Mouse (Mus musculus): ENCODE data around the gene Kmt2a. TPM values are rescaled to one million over a fixed set of nuclear protein-coding genes. Genes with fewer than 3 reads are reported as not detected.

The Kmt2a gene
- polyA plus RNA-seq (2021): 22.2 TPM

GRCm38 (mm10) chr9:44881221-44881871 lies at the start of gene Kmt2a:
Gene Kmt2a, minus strand, starts transcription at chr9:44881296.
- POLR2A ChIA-PET: interaction anchor here (0.6 to 1.9 kb wide), 6 partner anchors 11 to 104 kb away, joined by 3 to 9 read pairs (median 4); no protein-coding TSS in a partner anchor
- peak; percentile 58 for ATAC-seq
- DNase-seq (ENCODE audit: low read depth, low spot score): peak; percentile 86

GRCm38 (mm10) chr9:44921543-44921942 lies 40.4 kb upstream of the Kmt2a start:
- in situ Hi-C loops (cut with MboI; ENCODE audit: low pct_unique_long_range_greater_than_20kb): no loop called here
- peak; percentile 51 for TF ChIP-seq CTCF (IDR thresholded peaks at IDR 0.05)
- CTCF ChIA-PET: interaction anchor here (0.8 to 1.6 kb wide), 4 partner anchors 19 to 89 kb away, joined by 3 to 4 read pairs (median 4); no protein-coding TSS in a partner anchor
- DNase-seq (ENCODE audit: low read depth, low spot score): no peak
- no peaks in the 10 kb centered on the region for H3K27me3 ChIP-seq
- POLR2A ChIA-PET: interaction anchor here (1.3 kb wide), 1 partner anchor 36 kb away, joined by 3 read pairs; no protein-coding TSS in a partner anchor
- no peak for ATAC-seq

More at GRCm38 (mm10) chr9:44881221-44881871, at the start of gene Kmt2a:
- no peak for TF ChIP-seq CTCF (IDR thresholded peaks at IDR 0.05)
- in situ Hi-C loops (cut with MboI; ENCODE audit: low pct_unique_long_range_greater_than_20kb): no loop called here
- CTCF ChIA-PET: interaction anchor here (1.0 kb wide), 1 partner anchor 39 kb away, joined by 4 read pairs; the partner anchor contains the start of gene Atp5l
- no peaks in the 10 kb centered on the region for H3K27me3 ChIP-seq

- CTCF ChIA-PET: interaction anchor here (0.8 to 1.6 kb wide), 6 partner anchors 10 to 85 kb away, joined by 3 to 4 read pairs (median 3); no protein-coding TSS in a partner anchor
- H3K27me3 ChIP-seq: no peaks in the 10 kb centered on the region
- DNase-seq (ENCODE audit: low read depth, low spot score) (no peak), ATAC-seq (peak; percentile 68)
- POLR2A ChIA-PET: interaction anchor here (1.3 to 1.4 kb wide), 2 partner anchors 14 to 35 kb away, joined by 3 to 4 read pairs; no protein-coding TSS in a partner anchor
- no peak for TF ChIP-seq CTCF (IDR thresholded peaks at IDR 0.05)
- in situ Hi-C loops (cut with MboI; ENCODE audit: low pct_unique_long_range_greater_than_20kb): no loop called here
These were observed 40.0 kb upstream of the Kmt2a start for GRCm38 (mm10) chr9:44921123-44921468.

GRCm38 (mm10) chr9:44920374-44921122 lies 39.5 kb upstream of the Kmt2a start, which contains the start of gene Atp5l:
Gene Atp5l, minus strand, starts transcription at chr9:44920742.
- TF ChIP-seq CTCF (IDR thresholded peaks at IDR 0.05): no peak
- ATAC-seq (peak; percentile 48), DNase-seq (ENCODE audit: low read depth, low spot score) (peak; percentile 96)
- no peaks in the 10 kb centered on the region for H3K27me3 ChIP-seq
- in situ Hi-C loops (cut with MboI; ENCODE audit: low pct_unique_long_range_greater_than_20kb): no loop called here
- CTCF ChIA-PET: interaction anchor here (0.7 to 1.6 kb wide), 8 partner anchors 9 to 84 kb away, joined by 3 to 4 read pairs (median 3); no protein-coding TSS in a partner anchor
- POLR2A ChIA-PET: interaction anchor here (0.6 to 1.4 kb wide), 3 partner anchors 13 to 35 kb away, joined by 3 to 4 read pairs (median 3); no protein-coding TSS in a partner anchor

- H3K27me3 ChIP-seq: no peaks in the 10 kb centered on the region
- no peak for TF ChIP-seq CTCF (IDR thresholded peaks at IDR 0.05)
- DNase-seq (ENCODE audit: low read depth, low spot score) (no peak), ATAC-seq (no peak)
- ChIA-PET CTCF (interaction anchor here (0.7 to 1.6 kb wide), 6 partner anchors 8 to 77 kb away, joined by 3 to 10 read pairs (median 4); no protein-coding TSS in a partner anchor), POLR2A (interaction anchor here (0.6 to 0.7 kb wide), 2 partner anchors 15 to 17 kb away, joined by 3 read pairs; no protein-coding TSS in a partner anchor)
- in situ Hi-C loops (cut with MboI; ENCODE audit: low pct_unique_long_range_greater_than_20kb): loop anchor here (5.0 kb wide), 1 partner anchor 77 kb away; no protein-coding TSS in a partner anchor
These were observed 38.5 kb upstream of the Kmt2a start for GRCm38 (mm10) chr9:44919606-44920005.

- DNase-seq (ENCODE audit: low read depth, low spot score): no peak
- peak; percentile 71 for TF ChIP-seq CTCF (IDR thresholded peaks at IDR 0.05)
- no peak for ATAC-seq
- in situ Hi-C loops (cut with MboI; ENCODE audit: low pct_unique_long_range_greater_than_20kb): loop anchor here (5.0 kb wide), 1 partner anchor 74 kb away; no protein-coding TSS in a partner anchor
- H3K27me3 ChIP-seq: no peaks in the 10 kb centered on the region
- POLR2A ChIA-PET: no interaction called here
- CTCF ChIA-PET: no interaction called here
These were observed 35.1 kb upstream of the Kmt2a start for GRCm38 (mm10) chr9:44916196-44916595.

GRCm38 (mm10) chr9:44914706-44915105 lies 33.6 kb upstream of the Kmt2a start:
- H3K27me3 ChIP-seq: no peaks in the 10 kb centered on the region
- CTCF ChIA-PET: interaction anchor here (0.8 to 1.6 kb wide), 8 partner anchors 9 to 97 kb away, joined by 3 to 5 read pairs (median 3); no protein-coding TSS in a partner anchor
- peak; percentile 19 for DNase-seq (ENCODE audit: low read depth, low spot score)
- TF ChIP-seq CTCF (IDR thresholded peaks at IDR 0.05): no peak
- no peak for ATAC-seq
- POLR2A ChIA-PET: no interaction called here
- in situ Hi-C loops (cut with MboI; ENCODE audit: low pct_unique_long_range_greater_than_20kb): loop anchor here (5.0 kb wide), 1 partner anchor 72 kb away; no protein-coding TSS in a partner anchor

GRCm38 (mm10) chr9:44911365-44911764 lies 30.3 kb upstream of the Kmt2a start:
- ChIA-PET CTCF (interaction anchor here (1.0 kb wide), 2 partner anchors 8 to 9 kb away, joined by 3 read pairs; partner anchors contain the start of gene Atp5l), POLR2A (interaction anchor here (1.0 kb wide), 1 partner anchor 20 kb away, joined by 3 read pairs; no protein-coding TSS in a partner anchor)
- in situ Hi-C loops (cut with MboI; ENCODE audit: low pct_unique_long_range_greater_than_20kb): no loop called here
- no peak for TF ChIP-seq CTCF (IDR thresholded peaks at IDR 0.05)
- no peak for DNase-seq (ENCODE audit: low read depth, low spot score)
- no peaks in the 10 kb centered on the region for H3K27me3 ChIP-seq
- no peak for ATAC-seq

- ATAC-seq: peak; percentile 56
- no peak for TF ChIP-seq CTCF (IDR thresholded peaks at IDR 0.05)
- CTCF ChIA-PET: interaction anchor here (1.0 to 2.3 kb wide), 5 partner anchors 9 to 65 kb away, joined by 3 to 8 read pairs (median 3); no protein-coding TSS in a partner anchor
- H3K27me3 ChIP-seq: no peaks in the 10 kb centered on the region
- in situ Hi-C loops (cut with MboI; ENCODE audit: low pct_unique_long_range_greater_than_20kb): no loop called here
- POLR2A ChIA-PET: interaction anchor here (0.6 to 1.2 kb wide), 2 partner anchors 23 to 27 kb away, joined by 3 to 9 read pairs; no protein-coding TSS in a partner anchor
- DNase-seq (ENCODE audit: low read depth, low spot score): no peak
These were observed 24.5 kb upstream of the Kmt2a start for GRCm38 (mm10) chr9:44905620-44906019.

GRCm38 (mm10) chr9:44904964-44905363 lies 23.9 kb upstream of the Kmt2a start:
- H3K27me3 ChIP-seq: no peaks in the 10 kb centered on the region
- ATAC-seq (peak; percentile 90), DNase-seq (ENCODE audit: low read depth, low spot score) (no peak)
- ChIA-PET POLR2A (interaction anchor here (0.6 to 1.2 kb wide), 2 partner anchors 23 to 26 kb away, joined by 3 to 9 read pairs; no protein-coding TSS in a partner anchor), CTCF (interaction anchor here (0.6 to 2.3 kb wide), 7 partner anchors 10 to 1221 kb away, joined by 3 to 8 read pairs (median 3); no protein-coding TSS in a partner anchor)
- no peak for TF ChIP-seq CTCF (IDR thresholded peaks at IDR 0.05)
- in situ Hi-C loops (cut with MboI; ENCODE audit: low pct_unique_long_range_greater_than_20kb): no loop called here

Data from Patski (cell line).